Mouse (Mus musculus) midbrain, embryonic 11.5 days (tissue): ENCODE results near the gene Hist1h2be. TPM values are rescaled to one million over a fixed set of nuclear protein-coding genes. Genes with fewer than 3 reads are reported as not detected.
"Not testable (repeated sequence)": the region's sequence is repeated elsewhere in the genome, so short reads cannot be mapped to it uniquely, and the experiment has no call there.

ENCODE experiments used
- ATAC-seq: fragments of 200-750 bp; cut with Nextera tagmentation; 2 replicates; pipeline ENCODE4 v1.8.0; 2017; ENCODE audit warnings: moderate TSS enrichment, moderate library complexity; ENCODE audit not compliant: low FRiP score
- DNase-seq: peaks from one replicate; pipeline ENCODE4 v3.0.0; 2015; ENCODE audit warnings: low spot score; ENCODE audit errors: missing footprints
- H3K27ac ChIP-seq: fragments of 300-500 bp; sonication (generic); 2 replicates; pipeline ENCODE4 v1.5.1; 2014; ENCODE audit warnings: low read depth, low read length
- H3K27me3 ChIP-seq: fragments of 300-500 bp; sonication (generic); 2 replicates; pipeline ENCODE4 v1.6.1; 2014; ENCODE audit warnings: mild to moderate bottlenecking, low read length, moderate library complexity, mixed read lengths; ENCODE audit not compliant: control insufficient read depth, insufficient read depth
- H3K36me3 ChIP-seq: fragments of 300-500 bp; sonication (generic); 2 replicates; pipeline ENCODE4 v1.6.1; 2014; ENCODE audit warnings: mild to moderate bottlenecking, low read length, moderate library complexity, mixed read lengths; ENCODE audit not compliant: control insufficient read depth, insufficient read depth
- H3K4me1 ChIP-seq: fragments of 300-500 bp; sonication (generic); 2 replicates; pipeline ENCODE4 v1.6.1; 2014; ENCODE audit warnings: low read length; ENCODE audit not compliant: control insufficient read depth, insufficient read depth
- H3K4me2 ChIP-seq: fragments of 300-500 bp; sonication (generic); 2 replicates; pipeline ENCODE4 v1.6.1; 2014; ENCODE audit warnings: mild to moderate bottlenecking, moderate library complexity
- H3K4me3 ChIP-seq: fragments of 300-500 bp; sonication (generic); 2 replicates; pipeline ENCODE4 v1.5.1; 2014; ENCODE audit warnings: low read depth, low read length
- H3K9ac ChIP-seq: fragments of 300-500 bp; sonication (generic); 2 replicates; pipeline ENCODE4 v1.6.1; 2014; ENCODE audit warnings: low read length
- H3K9me3 ChIP-seq: fragments of 300-500 bp; sonication (generic); 2 replicates; pipeline ENCODE4 v1.6.1; 2016; ENCODE audit warnings: low read length; ENCODE audit not compliant: control insufficient read depth
- WGBS: fragments of 180-500 bp; shearing (Covaris S2); extraction: QIAGEN DNeasy Blood & Tissue Kit; methylation state at CpG from one replicate; pipeline ENCODE4 v1.1.7; 2014; 5-methylcytosine and 5-hydroxymethylcytosine counted together
- polyA plus RNA-seq: library from polyadenylated mRNA; unstranded; fragments of >200 nt; fragmentation: Nextera tagmentation; extraction: Ambion mirVana; gene quantifications from 2 replicates; pipeline ENCODE4 v1.2.1, GENCODE M21; 2014

The Hist1h2be gene
- 1.6 and 1.7 TPM in 2 replicates for polyA plus RNA-seq

- Histone ChIP-seq H3K4me2 (peak within 1 kb of the TSS; percentile 81), H3K9me3 (no peaks in the 10 kb centered on the region), H3K36me3 (no peaks in the 10 kb centered on the region), H3K9ac (peak within 1 kb of the TSS; percentile 89), H3K27me3 (no peaks in the 10 kb centered on the region), H3K4me3 (peak within 1 kb of the TSS; percentile 54), H3K27ac (peak within 1 kb of the TSS; percentile 93), H3K4me1 (peaks cover 8% of the 10 kb centered on the region; the same call in 1 of the 2 replicates)
- peak; percentile 98 for DNase-seq
- WGBS, result under 1% methylated on average over 27 of the region's 27 CpGs
- ATAC-seq, result peak; percentile 82
These were observed at the start of gene Hist1h2be for GRCm38 (mm10) chr13:23620733-23621531. TSS of gene Hist1h2be (minus strand) at chr13:23621124.

DNA sequence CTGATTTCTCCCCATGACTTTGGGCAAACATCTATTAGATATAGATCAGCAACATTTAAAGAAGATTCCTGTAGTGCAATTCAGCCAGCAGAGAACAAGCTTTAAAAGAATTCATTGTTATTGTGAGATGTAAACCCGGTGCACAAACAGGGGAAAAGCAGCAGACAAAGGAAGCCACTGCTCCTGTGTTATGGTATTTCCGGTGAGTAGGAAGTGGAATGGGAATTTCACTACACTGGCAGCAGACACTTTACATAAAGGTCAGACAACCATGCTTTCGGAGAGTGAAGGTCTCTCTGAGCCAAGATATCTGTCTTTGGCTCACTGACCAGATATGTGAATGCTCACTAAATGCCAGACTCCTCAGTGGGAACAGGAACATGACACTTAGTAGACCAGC lies 41.6 kb upstream of the Hist1h2be start:
- H3K36me3 ChIP-seq, result no peaks in the 10 kb centered on the region
- DNase-seq (no peak), ATAC-seq (no peak)
- no peaks in the 10 kb centered on the region for H3K4me1 ChIP-seq
- H3K4me3 ChIP-seq, result no peak overlapping the region
- H3K27ac ChIP-seq, result no peak overlapping the region
- no peak overlapping the region for H3K9ac ChIP-seq
- no peak overlapping the region for H3K4me2 ChIP-seq
- WGBS, result 83% methylated on average over 3 of the region's 3 CpGs
- no peaks in the 10 kb centered on the region for H3K27me3 ChIP-seq
- H3K9me3 ChIP-seq, result no peaks in the 10 kb centered on the region

- no peak for ATAC-seq
- no peaks in the 10 kb centered on the region for H3K27me3 ChIP-seq
- 76% methylated on average over 6 of the region's 6 CpGs for WGBS
These were observed 38.9 kb upstream of the Hist1h2be start for GRCm38 (mm10) chr13:23659636-23660366.

DNA sequence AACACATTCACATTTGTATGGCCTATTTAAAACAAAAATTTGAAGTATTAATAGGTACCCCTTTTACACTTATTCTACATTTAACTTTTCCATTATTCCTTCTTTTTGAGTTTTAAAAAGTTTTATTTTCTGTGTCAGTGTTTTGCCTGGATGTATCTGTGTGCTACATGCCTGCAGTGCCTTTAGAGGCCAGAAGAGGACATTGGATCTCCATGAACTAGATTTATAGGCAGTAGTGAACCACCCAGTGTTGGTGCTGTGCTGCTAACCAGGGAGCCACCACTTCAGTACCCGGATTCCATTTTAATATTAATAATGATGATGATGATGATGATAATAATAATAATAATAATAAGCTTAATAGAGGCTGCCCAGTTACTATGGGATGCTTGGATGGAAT lies 9.7 kb upstream of the Hist1h2be start:
- Histone ChIP-seq H3K4me3 (no peak overlapping the region), H3K4me1 (no peaks in the 10 kb centered on the region), H3K9me3 (no peaks in the 10 kb centered on the region), H3K4me2 (no peak overlapping the region), H3K27me3 (no peaks in the 10 kb centered on the region), H3K36me3 (no peaks in the 10 kb centered on the region), H3K27ac (no peak overlapping the region), H3K9ac (no peak overlapping the region)
- no peak for ATAC-seq
- no peak for DNase-seq
- WGBS, result 45% methylated on average over 1 of the region's 1 CpGs

More at GRCm38 (mm10) chr13:23659636-23660366, 38.9 kb upstream of the Hist1h2be start:
- no peak overlapping the region for H3K4me3 ChIP-seq
- H3K4me2 ChIP-seq, result no peak overlapping the region
- no peak overlapping the region for H3K27ac ChIP-seq
- no peak overlapping the region for H3K9ac ChIP-seq
- H3K9me3 ChIP-seq, result no peaks in the 10 kb centered on the region
- DNase-seq, result no peak
- H3K4me1 ChIP-seq, result no peaks in the 10 kb centered on the region
- no peaks in the 10 kb centered on the region for H3K36me3 ChIP-seq

DNA sequence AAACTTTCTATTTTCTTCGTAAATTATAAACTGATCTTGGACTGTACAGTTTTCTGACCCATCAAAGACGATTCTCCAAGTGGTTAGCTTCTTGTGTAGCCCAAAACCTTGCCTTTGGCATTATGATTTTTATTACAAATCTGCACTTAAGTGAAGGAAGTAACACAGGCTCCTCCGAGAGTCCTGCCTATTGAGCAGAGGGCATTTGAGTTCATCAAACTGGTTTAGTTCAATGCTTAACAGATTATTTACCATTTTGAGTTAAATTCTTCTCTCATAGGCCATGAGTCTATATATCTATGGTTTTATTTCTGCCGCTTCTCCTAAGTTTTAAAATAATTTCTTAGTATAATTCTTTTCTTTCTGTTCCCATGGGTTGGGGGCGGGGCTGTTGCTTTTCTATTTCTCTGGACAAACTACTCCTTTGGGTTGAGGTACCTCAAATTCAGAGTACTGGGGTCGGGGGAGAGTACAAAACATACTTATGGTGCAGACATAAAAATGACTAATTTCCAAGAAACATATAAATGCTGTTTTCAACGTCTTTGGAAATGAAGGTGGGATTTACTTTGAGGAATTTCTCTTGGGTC lies 2.0 kb upstream of the Hist1h2be start:
- WGBS, result 24% methylated on average over 7 of the region's 7 CpGs

DNA sequence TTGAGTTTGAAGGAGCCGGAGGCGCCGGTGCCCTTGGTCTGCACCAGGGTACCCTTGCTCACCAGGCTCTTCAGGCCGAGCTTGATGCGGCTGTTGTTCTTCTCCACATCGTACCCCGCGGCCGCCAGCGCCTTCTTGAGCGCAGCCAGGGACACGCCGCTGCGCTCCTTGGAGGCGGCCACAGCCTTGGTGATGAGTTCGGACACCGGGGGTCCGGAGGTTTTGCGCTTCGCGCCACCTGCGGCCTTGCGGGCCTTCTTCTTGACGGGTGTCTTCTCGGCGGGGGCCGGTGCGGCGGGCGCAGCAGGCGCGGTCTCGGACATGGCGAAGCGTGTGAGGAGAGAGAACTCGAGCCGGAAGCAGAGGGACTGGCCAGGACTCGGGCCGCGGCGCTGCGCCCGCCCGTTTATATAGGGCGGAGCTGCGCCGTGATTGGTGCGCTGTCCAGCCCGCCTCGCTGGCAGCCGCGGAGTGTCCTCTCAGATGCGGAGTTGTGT lies 1.3 kb upstream of the Hist1h2be start, which contains the start of gene Hist1h1e:
TSS of gene Hist1h1e (minus strand) at position 384 of the 497 bp plus-strand sequence.
- Histone ChIP-seq H3K4me3 (peak within 1 kb of the TSS; percentile 54), H3K4me2 (peak within 1 kb of the TSS; percentile 81), H3K27ac (peak within 1 kb of the TSS; percentile 93), H3K9ac (peak within 1 kb of the TSS; percentile 89)
- H3K36me3 ChIP-seq, H3K9me3 ChIP-seq, H3K27me3 ChIP-seq, H3K4me1 ChIP-seq: not testable (repeated sequence)
- WGBS, result under 1% methylated on average over 49 of the region's 53 CpGs
- peak; percentile 99 for DNase-seq
- ATAC-seq, result peak; percentile 96

More for the DNA sequence above, 2.0 kb upstream of the Hist1h2be start:
- H3K4me2 ChIP-seq, result peak overlapping the region; percentile 81
- peak overlapping the region; percentile 54; the same call in 1 of the 2 replicates for H3K4me3 ChIP-seq
- no peaks in the 10 kb centered on the region for H3K27me3 ChIP-seq
- peak overlapping the region; percentile 93; the same call in 1 of the 2 replicates for H3K27ac ChIP-seq
- H3K4me1 ChIP-seq, result peaks cover 8% of the 10 kb centered on the region; the same call in 1 of the 2 replicates
- no peaks in the 10 kb centered on the region for H3K36me3 ChIP-seq
- no peak for DNase-seq
- peak overlapping the region; percentile 89 for H3K9ac ChIP-seq
- ATAC-seq, result no peak
- H3K9me3 ChIP-seq, result no peaks in the 10 kb centered on the region

DNA sequence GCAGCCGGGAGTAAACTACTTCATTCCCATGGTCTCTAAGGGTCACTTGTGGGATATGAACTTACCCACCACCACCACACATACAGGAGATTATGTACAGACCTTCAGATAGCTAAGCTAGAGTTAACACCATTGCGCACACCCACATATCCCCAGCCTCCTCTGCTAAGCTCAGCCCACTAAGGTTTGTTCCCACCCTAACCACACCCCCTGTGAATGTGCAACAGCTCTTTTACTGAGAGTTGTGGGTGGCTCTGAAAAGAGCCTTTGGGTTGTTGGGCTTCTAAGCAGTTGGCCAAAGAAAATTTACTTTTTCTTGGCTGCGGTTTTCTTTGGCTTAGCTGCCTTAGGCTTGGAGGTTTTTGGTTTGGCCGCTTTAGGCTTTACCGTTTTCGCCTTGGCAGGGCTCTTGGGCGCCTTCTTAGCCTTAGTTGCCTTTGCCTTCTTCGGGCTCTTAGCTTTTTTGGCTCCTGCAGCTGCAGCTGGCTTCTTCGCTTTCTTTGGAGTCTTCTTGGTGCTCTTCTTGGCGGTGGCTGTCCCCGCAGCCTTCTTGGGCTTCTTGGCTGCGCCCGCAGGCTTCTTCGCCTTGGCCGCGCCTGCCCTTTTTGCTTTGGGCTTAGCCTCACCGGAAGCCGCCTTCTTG lies 729 bp upstream of the Hist1h2be start:
- Histone ChIP-seq H3K27me3 (no peaks in the 10 kb centered on the region), H3K27ac (peak overlapping the region; percentile 93), H3K4me2 (peak overlapping the region; percentile 81), H3K36me3 (no peaks in the 10 kb centered on the region), H3K4me1 (peaks cover 8% of the 10 kb centered on the region; the same call in 1 of the 2 replicates), H3K9ac (peak overlapping the region; percentile 89), H3K4me3 (peak overlapping the region; percentile 54), H3K9me3 (no peaks in the 10 kb centered on the region)
- DNase-seq, result peak; percentile 98
- ATAC-seq, result peak; percentile 83
- WGBS, result 0% methylated on average over 18 of the region's 18 CpGs

DNA sequence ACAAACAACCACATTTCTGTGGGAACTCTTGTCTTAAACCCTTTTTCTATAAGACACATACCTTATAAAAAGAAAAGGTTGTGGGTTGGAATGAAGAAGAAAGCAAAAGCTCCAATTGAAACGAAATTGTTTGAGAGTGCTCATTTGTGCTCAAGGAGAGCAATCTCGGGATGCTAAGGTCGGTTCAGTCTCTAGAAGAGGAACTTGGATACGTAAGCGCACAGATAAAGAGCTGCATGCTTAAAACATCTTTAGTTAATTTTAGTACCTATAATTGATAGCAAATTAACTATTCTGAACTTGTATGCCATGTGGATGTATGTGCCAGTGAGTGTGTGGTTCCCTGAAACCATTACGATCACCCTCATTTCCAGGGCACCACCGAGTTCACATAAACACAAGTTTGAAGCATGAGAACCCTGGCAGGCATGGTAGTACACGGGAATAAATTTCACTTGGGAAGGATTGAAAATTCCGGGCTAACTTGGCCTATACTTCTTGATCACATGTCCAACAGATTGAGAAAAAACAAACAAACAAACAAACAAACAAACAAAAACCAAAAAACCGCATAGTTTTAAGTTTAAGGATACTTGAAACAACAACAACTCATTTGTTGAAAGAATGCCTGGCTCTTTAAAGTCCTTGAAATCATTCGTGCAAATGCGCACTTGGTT lies 730 bp downstream of the Hist1h2be start:
- 56% methylated on average over 12 of the region's 12 CpGs for WGBS
- ATAC-seq (no peak), DNase-seq (no peak)
- H3K27ac ChIP-seq, result peak overlapping the region; percentile 93
- H3K4me2 ChIP-seq, result peak overlapping the region; percentile 81
- no peaks in the 10 kb centered on the region for H3K27me3 ChIP-seq
- H3K9me3 ChIP-seq, result no peaks in the 10 kb centered on the region
- peaks cover 8% of the 10 kb centered on the region; the same call in 1 of the 2 replicates for H3K4me1 ChIP-seq
- peak overlapping the region; percentile 89 for H3K9ac ChIP-seq
- H3K36me3 ChIP-seq, result no peaks in the 10 kb centered on the region
- peak overlapping the region; percentile 54 for H3K4me3 ChIP-seq
